Mouse (Mus musculus) liver, embryonic 14.5 days (tissue): Measurements from ENCODE around the gene Fmn2.

ENCODE experiments used
- CTCF ChIP-seq: IDR thresholded peaks from 2 replicates; pipeline ENCODE4 v1.5.1; 2016; ENCODE audit warnings: antibody characterized with exemption, low read depth, control low read depth
- EP300 ChIP-seq: IDR thresholded peaks from 2 replicates; pipeline ENCODE4 v1.6.1; 2016; ENCODE audit warnings: antibody characterized with exemption, low read depth

GRCm38 (mm10) chr1:174856188-174856587 lies 354.6 kb downstream of the Fmn2 start:
- TF ChIP-seq CTCF: no peak
- no peak for TF ChIP-seq EP300
